Mouse (Mus musculus): ENCODE measurements at regions not wholly inside any gene's neighbourhood (a gene's known extent, or its start where the extent isn't known, plus 50 kb on each side); places are given as distances from the start of the nearest gene placed in this dataset.

GRCm38 (mm10) chr7:136214415-136214814 is 498.3 kb upstream of the Mki67 start:
- H3K36me3 ChIP-seq, result no peaks in the 10 kb centered on the region
- no peaks in the 10 kb centered on the region for H3K9me3 ChIP-seq
- 67% methylated on average over 4 of the region's 4 CpGs for WGBS
- ATAC-seq (ENCODE audit: borderline replicate concordance, extremely low read depth, low FRiP score, low TSS enrichment), result no peak
- no peak overlapping the region for H3K4me2 ChIP-seq
- no peak overlapping the region for H3K9ac ChIP-seq
- no peaks in the 10 kb centered on the region for H3K4me1 ChIP-seq
- no peaks in the 10 kb centered on the region for H3K27me3 ChIP-seq
- H3K27ac ChIP-seq, result no peak overlapping the region
- H3K4me3 ChIP-seq, result no peak overlapping the region

GRCm38 (mm10) chr7:136216734-136217133 is 500.6 kb upstream of the Mki67 start:
- Histone ChIP-seq H3K27ac (no peak overlapping the region), H3K36me3 (no peaks in the 10 kb centered on the region), H3K27me3 (no peaks in the 10 kb centered on the region), H3K4me2 (no peak overlapping the region), H3K9ac (no peak overlapping the region), H3K4me1 (no peaks in the 10 kb centered on the region), H3K9me3 (no peaks in the 10 kb centered on the region), H3K4me3 (no peak overlapping the region)
- no peak for ATAC-seq (ENCODE audit: borderline replicate concordance, extremely low read depth, low FRiP score, low TSS enrichment)

- H3K36me3 ChIP-seq, result no peaks in the 10 kb centered on the region
- no peaks in the 10 kb centered on the region for H3K9me3 ChIP-seq
- no peaks in the 10 kb centered on the region for H3K4me1 ChIP-seq
- no peak overlapping the region for H3K4me2 ChIP-seq
- H3K9ac ChIP-seq, result no peak overlapping the region
- no peak overlapping the region for H3K27ac ChIP-seq
- H3K27me3 ChIP-seq, result no peaks in the 10 kb centered on the region
- 38% methylated on average over 14 of the region's 14 CpGs for WGBS
- no peak overlapping the region for H3K4me3 ChIP-seq
- no peak for ATAC-seq (ENCODE audit: borderline replicate concordance, extremely low read depth, low FRiP score, low TSS enrichment)
Observed at GRCm38 (mm10) chr7:136219564-136220244, 503.5 kb upstream of the Mki67 start.

GRCm38 (mm10) chr7:136220245-136221167 is 504.3 kb upstream of the Mki67 start:
- no peaks in the 10 kb centered on the region for H3K27me3 ChIP-seq
- H3K27ac ChIP-seq, result no peak overlapping the region
- no peak for ATAC-seq (ENCODE audit: borderline replicate concordance, extremely low read depth, low FRiP score, low TSS enrichment)
- H3K9me3 ChIP-seq, result no peaks in the 10 kb centered on the region
- WGBS, result 61% methylated on average over 5 of the region's 5 CpGs
- no peak overlapping the region for H3K9ac ChIP-seq
- no peak overlapping the region for H3K4me2 ChIP-seq
- H3K4me1 ChIP-seq, result no peaks in the 10 kb centered on the region
- H3K36me3 ChIP-seq, result no peaks in the 10 kb centered on the region
- no peak overlapping the region for H3K4me3 ChIP-seq

DNA sequence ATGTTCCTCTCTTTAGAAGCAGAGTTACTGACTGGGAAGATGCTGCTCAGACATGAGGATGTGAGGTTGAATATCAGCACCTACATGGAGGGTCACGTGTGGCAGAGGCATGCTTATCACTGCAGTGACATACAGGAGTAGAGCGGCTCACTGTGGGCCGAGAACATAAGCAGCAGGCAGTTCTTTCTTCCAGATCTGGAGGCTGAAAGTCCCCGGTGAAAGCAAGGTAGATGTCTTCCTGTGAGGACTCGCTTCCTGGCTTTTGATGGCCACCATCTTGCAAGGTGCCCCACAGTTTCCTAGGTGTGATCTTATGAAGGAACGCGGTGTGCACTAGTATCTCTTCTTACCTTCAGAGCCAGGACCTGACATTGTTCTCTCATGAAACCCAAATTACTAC is 505.5 kb upstream of the Mki67 start:
- ATAC-seq (ENCODE audit: borderline replicate concordance, extremely low read depth, low FRiP score, low TSS enrichment), result no peak
- 87% methylated on average over 7 of the region's 7 CpGs for WGBS
- no peak overlapping the region for H3K4me3 ChIP-seq
- no peak overlapping the region for H3K27ac ChIP-seq
- H3K36me3 ChIP-seq, result no peaks in the 10 kb centered on the region
- H3K4me2 ChIP-seq, result no peak overlapping the region
- H3K9ac ChIP-seq, result no peak overlapping the region
- no peaks in the 10 kb centered on the region for H3K9me3 ChIP-seq
- H3K27me3 ChIP-seq, result no peaks in the 10 kb centered on the region
- no peaks in the 10 kb centered on the region for H3K4me1 ChIP-seq

DNA sequence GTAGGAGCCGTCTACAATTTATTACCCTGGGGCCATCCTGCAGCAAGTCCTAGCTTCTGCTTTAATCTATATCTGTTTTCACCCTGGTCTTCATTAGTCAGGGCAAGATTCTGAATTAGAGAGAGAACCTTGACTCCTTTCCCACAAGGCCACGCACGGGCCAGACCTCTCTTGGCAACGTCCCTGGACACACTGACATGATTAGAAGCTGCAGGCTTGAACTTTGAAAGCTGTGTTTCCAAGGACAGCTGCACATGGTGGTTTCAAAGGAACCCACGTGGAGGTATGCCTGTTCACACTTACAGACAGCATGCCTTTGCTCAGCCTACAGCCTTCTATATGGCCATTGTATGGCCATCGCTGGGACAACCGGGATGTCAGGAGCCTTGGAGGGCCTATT is 509.9 kb upstream of the Mki67 start:
- Histone ChIP-seq H3K4me2 (no peak overlapping the region), H3K4me3 (no peak overlapping the region), H3K9me3 (no peaks in the 10 kb centered on the region), H3K4me1 (no peaks in the 10 kb centered on the region), H3K9ac (no peak overlapping the region), H3K27ac (no peak overlapping the region), H3K27me3 (no peaks in the 10 kb centered on the region), H3K36me3 (no peaks in the 10 kb centered on the region)
- 79% methylated on average over 7 of the region's 7 CpGs for WGBS
- no peak for ATAC-seq (ENCODE audit: borderline replicate concordance, extremely low read depth, low FRiP score, low TSS enrichment)

DNA sequence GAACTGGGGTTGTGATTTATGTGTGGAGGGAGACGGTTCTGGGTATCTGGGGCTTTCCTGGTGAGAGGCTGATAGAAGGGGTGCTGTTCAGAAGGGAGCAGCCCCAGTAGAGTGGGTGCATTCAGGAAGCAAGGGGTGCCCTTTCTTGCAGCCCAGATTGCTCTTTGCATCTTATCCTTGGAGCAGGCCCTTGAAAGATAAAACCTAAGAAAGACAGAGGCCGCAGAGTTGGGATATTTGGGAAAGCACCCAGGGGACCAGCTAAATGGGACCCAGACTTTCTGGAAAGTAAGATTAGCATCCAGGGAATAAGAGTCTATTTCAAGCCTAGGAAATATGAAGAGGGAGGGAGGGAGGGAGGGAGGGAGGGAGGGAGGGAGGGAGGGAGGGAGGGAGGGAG is 512.2 kb upstream of the Mki67 start:
- H3K4me1 ChIP-seq, result no peaks in the 10 kb centered on the region
- 71% methylated on average over 2 of the region's 2 CpGs for WGBS
- no peak overlapping the region for H3K4me3 ChIP-seq
- no peak for ATAC-seq (ENCODE audit: borderline replicate concordance, extremely low read depth, low FRiP score, low TSS enrichment)
- H3K4me2 ChIP-seq, result no peak overlapping the region
- H3K27me3 ChIP-seq, result no peaks in the 10 kb centered on the region
- no peaks in the 10 kb centered on the region for H3K9me3 ChIP-seq
- H3K9ac ChIP-seq, result no peak overlapping the region
- no peaks in the 10 kb centered on the region for H3K36me3 ChIP-seq
- H3K27ac ChIP-seq, result no peak overlapping the region

GRCm38 (mm10) chr7:136229592-136229991 is 513.4 kb upstream of the Mki67 start:
- Histone ChIP-seq H3K4me1 (no peaks in the 10 kb centered on the region), H3K9me3 (no peaks in the 10 kb centered on the region), H3K36me3 (no peaks in the 10 kb centered on the region), H3K9ac (no peak overlapping the region), H3K4me2 (no peak overlapping the region), H3K27ac (no peak overlapping the region), H3K4me3 (no peak overlapping the region), H3K27me3 (no peaks in the 10 kb centered on the region)
- WGBS, result 66% methylated on average over 11 of the region's 11 CpGs
- no peak for ATAC-seq (ENCODE audit: borderline replicate concordance, extremely low read depth, low FRiP score, low TSS enrichment)

DNA sequence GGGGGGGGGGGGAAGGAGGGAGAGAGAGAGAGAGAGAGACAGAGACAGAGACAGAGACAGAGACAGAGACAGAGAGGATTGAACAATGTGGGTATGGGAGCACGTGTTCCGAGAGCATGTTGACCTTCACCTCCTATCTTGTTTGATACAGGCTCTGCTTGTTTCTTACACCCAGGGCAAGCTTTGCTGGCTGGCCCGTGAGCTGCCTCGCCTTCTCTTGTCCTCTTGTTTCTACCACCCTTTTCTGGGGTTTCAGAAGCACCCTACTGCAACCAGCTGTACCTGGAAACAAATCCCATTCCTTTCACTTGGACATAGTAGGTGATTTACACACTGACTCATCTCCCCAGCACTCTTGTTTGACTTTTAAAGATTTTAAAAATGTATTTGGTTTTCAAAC is 516.0 kb upstream of the Mki67 start:
- WGBS, result 56% methylated on average over 4 of the region's 4 CpGs
- Histone ChIP-seq H3K27me3 (no peaks in the 10 kb centered on the region), H3K4me2 (no peak overlapping the region), H3K27ac (no peak overlapping the region), H3K4me3 (no peak overlapping the region), H3K9me3 (no peaks in the 10 kb centered on the region), H3K9ac (no peak overlapping the region), H3K36me3 (no peaks in the 10 kb centered on the region), H3K4me1 (no peaks in the 10 kb centered on the region)
- ATAC-seq (ENCODE audit: borderline replicate concordance, extremely low read depth, low FRiP score, low TSS enrichment), result no peak

DNA sequence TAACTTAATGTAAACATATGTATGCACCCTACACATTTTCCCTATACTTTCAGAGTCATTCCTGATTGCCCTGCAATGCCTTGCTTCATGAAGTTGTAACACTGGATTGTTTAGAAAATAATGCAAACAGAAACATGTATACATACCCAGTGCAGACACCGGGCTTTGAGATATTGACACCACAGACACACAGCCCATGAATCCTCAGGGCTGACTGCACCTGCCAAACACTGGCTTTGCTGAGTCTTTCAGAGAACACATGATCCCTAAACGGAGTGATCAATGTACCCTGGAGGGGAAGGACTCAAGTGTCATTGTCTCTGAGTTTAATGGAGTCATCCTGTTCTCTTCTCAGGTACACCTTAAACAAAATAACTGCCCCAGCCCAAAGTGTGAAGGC is 519.4 kb upstream of the Mki67 start:
- Histone ChIP-seq H3K4me1 (no peaks in the 10 kb centered on the region), H3K36me3 (no peaks in the 10 kb centered on the region), H3K9ac (no peak overlapping the region), H3K4me3 (no peak overlapping the region), H3K4me2 (no peak overlapping the region), H3K27me3 (no peaks in the 10 kb centered on the region), H3K27ac (no peak overlapping the region), H3K9me3 (no peaks in the 10 kb centered on the region)
- 52% methylated on average over 2 of the region's 2 CpGs for WGBS
- ATAC-seq (ENCODE audit: borderline replicate concordance, extremely low read depth, low FRiP score, low TSS enrichment), result no peak

DNA sequence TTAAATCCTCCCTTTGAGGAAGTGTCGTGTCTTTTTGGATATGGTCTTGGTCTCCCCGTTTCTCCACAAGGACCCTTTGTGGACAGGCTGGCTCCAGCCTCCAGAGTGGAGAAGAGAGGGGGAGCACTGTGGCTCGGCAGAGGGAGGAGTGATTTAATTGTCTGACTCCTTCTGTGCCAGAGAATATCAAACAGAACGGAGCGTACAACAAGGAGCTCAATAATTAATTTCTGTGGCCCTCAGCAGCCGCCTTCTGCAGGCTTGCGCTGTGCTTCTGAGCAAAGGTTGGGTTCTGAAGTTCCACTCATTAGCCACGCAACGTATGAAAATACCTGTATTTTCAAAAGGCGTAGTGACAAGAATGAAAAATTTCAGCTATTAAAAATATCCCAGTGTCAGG is 520.2 kb upstream of the Mki67 start:
- Histone ChIP-seq H3K4me1 (no peaks in the 10 kb centered on the region), H3K27me3 (no peaks in the 10 kb centered on the region), H3K9me3 (no peaks in the 10 kb centered on the region), H3K27ac (no peak overlapping the region), H3K4me2 (no peak overlapping the region), H3K4me3 (no peak overlapping the region), H3K36me3 (no peaks in the 10 kb centered on the region), H3K9ac (no peak overlapping the region)
- 63% methylated on average over 10 of the region's 10 CpGs for WGBS
- no peak for ATAC-seq (ENCODE audit: borderline replicate concordance, extremely low read depth, low FRiP score, low TSS enrichment)

- Histone ChIP-seq H3K4me3 (no peak overlapping the region), H3K9me3 (no peaks in the 10 kb centered on the region), H3K4me2 (no peak overlapping the region), H3K36me3 (no peaks in the 10 kb centered on the region), H3K27me3 (no peaks in the 10 kb centered on the region), H3K4me1 (no peaks in the 10 kb centered on the region), H3K9ac (no peak overlapping the region), H3K27ac (no peak overlapping the region)
- no peak for ATAC-seq (ENCODE audit: borderline replicate concordance, extremely low read depth, low FRiP score, low TSS enrichment)
- 62% methylated on average over 6 of the region's 6 CpGs for WGBS
Observed at GRCm38 (mm10) chr7:136265691-136266090, 549.5 kb upstream of the Mki67 start.
